Mouse (Mus musculus) cortical plate, adult 2 months (tissue): Measurements from ENCODE around the gene Methig1.

Source experiments
- CTCF ChIP-seq: fragments of 200-500 bp; IDR thresholded peaks from 2 replicates; pipeline ENCODE4 v1.5.1; 2011; ENCODE audit warnings: mild to moderate bottlenecking, control low read depth, low read length; ENCODE audit not compliant: insufficient read depth; ENCODE audit errors: extremely low read depth
- POLR2A ChIP-seq: fragments of 200-500 bp; IDR thresholded peaks from 2 replicates; pipeline ENCODE4 v1.6.1; 2011; ENCODE audit warnings: mild to moderate bottlenecking, low read length, control low read depth; ENCODE audit not compliant: insufficient read depth; ENCODE audit errors: extremely low read depth

DNA sequence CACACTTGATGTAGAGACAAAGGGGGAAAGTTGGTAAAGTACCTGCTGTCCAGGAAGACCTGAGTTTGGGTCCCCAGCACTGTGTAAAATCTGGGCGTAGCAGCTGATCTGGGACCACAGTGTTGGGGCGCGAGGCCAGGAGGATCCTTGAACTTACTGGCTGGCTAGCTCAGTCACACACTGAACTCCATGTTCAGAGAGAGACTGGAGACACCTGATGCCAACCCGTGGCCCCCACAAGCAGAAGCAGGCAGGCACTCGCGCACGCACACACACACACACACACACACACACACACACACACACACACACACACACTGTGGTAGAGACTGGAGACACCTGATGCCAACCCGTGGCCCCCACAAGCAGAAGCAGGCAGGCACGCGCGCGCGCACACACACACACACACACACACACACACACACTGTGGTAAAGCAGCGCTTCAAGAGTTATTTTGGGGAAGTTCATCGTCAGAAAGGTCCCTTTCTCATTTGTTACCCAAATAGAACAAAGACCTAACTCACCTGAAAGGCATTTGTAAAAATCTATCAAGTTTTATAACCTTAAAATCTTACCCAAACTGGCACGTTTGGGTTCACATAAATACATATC is 35.4 kb downstream of the Methig1 start:
- TF ChIP-seq CTCF (no peak), POLR2A (no peak)
